Mouse (Mus musculus) A20 (cell line): ENCODE results near the gene Ryr3.
A peak's percentile ranks its signal among the peaks of the same experiment; 100 is the strongest.

Source experiments
- DNase-seq: peaks from one replicate; pipeline ENCODE4 v3.0.0-alpha.2; 2011; ENCODE audit warnings: low read depth, low spot score

Gene Ryr3

GRCm38 (mm10) chr2:112799351-112799994 is 417.4 kb downstream of the Ryr3 start:
- DNase-seq: peak; percentile 1

- no peak for DNase-seq
Observed at GRCm38 (mm10) chr2:112781631-112782030, 435.3 kb downstream of the Ryr3 start.

GRCm38 (mm10) chr2:112774762-112775161 is 442.1 kb downstream of the Ryr3 start:
- peak; percentile 79 for DNase-seq

GRCm38 (mm10) chr2:112767665-112768064 is 449.2 kb downstream of the Ryr3 start:
- DNase-seq: no peak

- peak; percentile 39 for DNase-seq
Observed at GRCm38 (mm10) chr2:112765046-112765445, 451.9 kb downstream of the Ryr3 start.

- no peak for DNase-seq
Observed at GRCm38 (mm10) chr2:112764274-112764673, 452.6 kb downstream of the Ryr3 start.

- no peak for DNase-seq
Observed at GRCm38 (mm10) chr2:112762006-112762405, 454.9 kb downstream of the Ryr3 start.

- no peak for DNase-seq
Observed at GRCm38 (mm10) chr2:112761196-112761913, 455.5 kb downstream of the Ryr3 start.

- no peak for DNase-seq
Observed at GRCm38 (mm10) chr2:112760692-112761091, 456.2 kb downstream of the Ryr3 start.

- DNase-seq: no peak
Observed at GRCm38 (mm10) chr2:112759678-112760077, 457.2 kb downstream of the Ryr3 start.

GRCm38 (mm10) chr2:112758732-112759131 is 458.2 kb downstream of the Ryr3 start:
- no peak for DNase-seq

- DNase-seq: no peak
Observed at GRCm38 (mm10) chr2:112753316-112753715, 463.6 kb downstream of the Ryr3 start.

GRCm38 (mm10) chr2:112751416-112751815 is 465.5 kb downstream of the Ryr3 start:
- no peak for DNase-seq

GRCm38 (mm10) chr2:112748532-112748931 is 468.4 kb downstream of the Ryr3 start:
- no peak for DNase-seq

- no peak for DNase-seq
Observed at GRCm38 (mm10) chr2:112732942-112733341, 484.0 kb downstream of the Ryr3 start.

GRCm38 (mm10) chr2:112727842-112728241 is 489.1 kb downstream of the Ryr3 start:
- no peak for DNase-seq

GRCm38 (mm10) chr2:112721217-112721616 is 495.7 kb downstream of the Ryr3 start:
- DNase-seq: no peak

- no peak for DNase-seq
Observed at GRCm38 (mm10) chr2:112720715-112721114, 496.2 kb downstream of the Ryr3 start.

- peak; percentile 2 for DNase-seq
Observed at GRCm38 (mm10) chr2:112714648-112715047, 502.2 kb downstream of the Ryr3 start.

- no peak for DNase-seq
Observed at GRCm38 (mm10) chr2:112681817-112682216, 535.1 kb downstream of the Ryr3 start.

- DNase-seq: no peak
Observed at GRCm38 (mm10) chr2:112677246-112677645, 539.6 kb downstream of the Ryr3 start.

GRCm38 (mm10) chr2:112676721-112677120 is 540.2 kb downstream of the Ryr3 start:
- DNase-seq: peak; percentile 15

- no peak for DNase-seq
Observed at GRCm38 (mm10) chr2:112676175-112676574, 540.7 kb downstream of the Ryr3 start.
